Mouse (Mus musculus): ENCODE results near the gene Ercc2.

Gene Ercc2

GRCm38 (mm10) chr7:19405417-19405816 lies 23.6 kb downstream of the Ercc2 start:
- DNase-seq (ENCODE audit: low read depth, low spot score): no peak

GRCm38 (mm10) chr7:19409753-19410152 lies 27.9 kb downstream of the Ercc2 start:
- DNase-seq (ENCODE audit: low read depth, low spot score): no peak

GRCm38 (mm10) chr7:19410766-19411344 lies 29.0 kb downstream of the Ercc2 start:
- no peak for DNase-seq (ENCODE audit: low read depth, low spot score)

- no peak for DNase-seq (ENCODE audit: low read depth, low spot score)
These were observed 30.0 kb downstream of the Ercc2 start for GRCm38 (mm10) chr7:19411783-19412182.

- no peak for DNase-seq (ENCODE audit: low read depth, low spot score)
These were observed 31.7 kb downstream of the Ercc2 start for GRCm38 (mm10) chr7:19413525-19413924.

- DNase-seq (ENCODE audit: low read depth, low spot score): no peak
These were observed 34.8 kb downstream of the Ercc2 start for GRCm38 (mm10) chr7:19416590-19416989.

- DNase-seq (ENCODE audit: low read depth, low spot score): no peak
These were observed 38.3 kb downstream of the Ercc2 start for GRCm38 (mm10) chr7:19420121-19420520.

GRCm38 (mm10) chr7:19420821-19421636 lies 39.2 kb downstream of the Ercc2 start:
- peak; percentile 74 for DNase-seq (ENCODE audit: low read depth, low spot score)

DNA sequence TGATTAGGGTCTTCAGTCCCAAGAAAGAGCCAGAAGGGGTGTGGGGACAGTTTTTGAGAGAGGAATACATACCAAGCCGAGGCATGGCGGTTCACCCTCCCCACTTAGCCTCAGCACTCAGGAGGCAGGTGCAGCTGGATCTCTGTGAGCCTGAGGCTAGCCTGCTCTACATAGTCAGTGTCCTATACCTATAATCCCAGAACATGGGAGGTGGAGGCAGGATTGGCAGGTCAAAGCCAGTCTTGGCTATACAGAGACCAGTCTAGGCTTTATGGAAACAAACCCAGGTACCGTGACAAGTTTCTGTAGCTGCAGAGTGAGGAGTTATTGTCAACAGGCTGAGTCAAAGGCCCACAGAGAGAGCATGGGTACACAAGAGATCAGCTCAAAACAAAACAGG lies 41.3 kb downstream of the Ercc2 start:
- no peak for DNase-seq (ENCODE audit: low read depth, low spot score)

DNA sequence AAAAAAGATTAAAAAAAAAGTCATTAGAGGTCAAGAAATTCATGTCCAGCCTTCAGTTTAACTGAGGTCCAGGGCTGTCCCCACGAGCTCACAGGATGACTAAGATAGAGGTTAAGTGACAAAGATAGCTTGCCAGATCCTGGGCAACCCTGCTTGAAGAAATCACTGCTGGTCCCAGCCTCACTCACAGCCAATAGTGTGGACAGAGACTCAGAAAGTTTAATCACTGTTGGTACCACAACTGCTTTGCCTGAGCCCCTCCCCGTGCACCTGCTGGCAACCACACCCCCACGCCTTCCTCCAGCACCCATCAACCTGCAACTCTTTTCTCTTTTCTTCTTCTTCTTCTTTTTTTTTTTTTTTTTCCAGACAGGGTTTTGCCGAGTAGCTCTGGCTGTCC lies 42.2 kb downstream of the Ercc2 start:
- no peak for DNase-seq (ENCODE audit: low read depth, low spot score)

DNA sequence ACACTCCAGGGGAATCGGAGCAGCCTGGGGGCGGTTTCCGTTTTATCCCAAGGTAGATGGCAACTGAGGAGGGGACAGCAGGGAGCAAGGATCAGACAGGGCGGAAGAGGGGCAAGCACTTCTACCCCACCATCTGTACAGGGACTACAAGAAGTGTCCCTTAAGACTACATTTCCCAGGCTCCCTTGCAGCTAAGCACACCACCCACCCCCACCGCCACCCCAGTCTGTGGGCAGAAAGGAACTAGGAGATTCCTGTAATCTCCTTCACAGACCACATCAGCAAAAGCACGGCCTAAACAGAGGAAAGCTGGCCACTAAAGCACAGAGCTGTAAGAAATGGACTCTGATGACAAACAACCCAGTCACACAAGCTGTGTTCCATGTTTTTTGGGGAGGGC lies 44.5 kb downstream of the Ercc2 start:
- no peak for DNase-seq (ENCODE audit: low read depth, low spot score)

DNA sequence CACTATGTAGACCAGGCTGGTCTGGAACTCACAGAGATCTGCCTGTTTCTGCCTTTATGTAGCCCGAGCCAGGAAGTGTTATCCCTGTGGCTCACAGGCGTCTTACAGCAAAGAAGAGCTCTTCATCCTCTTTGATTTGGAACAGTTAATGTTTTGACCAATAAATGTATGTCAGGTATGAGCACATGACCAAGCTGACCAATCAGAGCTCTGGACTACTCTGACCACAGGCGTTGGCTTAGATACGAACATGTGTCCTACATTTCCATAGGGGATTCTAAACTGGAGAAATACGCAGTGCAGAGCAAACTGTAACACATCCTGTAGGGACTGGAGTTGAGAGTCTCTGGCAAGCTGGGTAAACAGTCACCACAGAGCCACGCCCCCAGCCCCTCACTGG lies 45.1 kb downstream of the Ercc2 start:
- DNase-seq (ENCODE audit: low read depth, low spot score): no peak

GRCm38 (mm10) chr7:19427999-19428650 lies 46.3 kb downstream of the Ercc2 start:
- DNase-seq (ENCODE audit: low read depth, low spot score): no peak

DNA sequence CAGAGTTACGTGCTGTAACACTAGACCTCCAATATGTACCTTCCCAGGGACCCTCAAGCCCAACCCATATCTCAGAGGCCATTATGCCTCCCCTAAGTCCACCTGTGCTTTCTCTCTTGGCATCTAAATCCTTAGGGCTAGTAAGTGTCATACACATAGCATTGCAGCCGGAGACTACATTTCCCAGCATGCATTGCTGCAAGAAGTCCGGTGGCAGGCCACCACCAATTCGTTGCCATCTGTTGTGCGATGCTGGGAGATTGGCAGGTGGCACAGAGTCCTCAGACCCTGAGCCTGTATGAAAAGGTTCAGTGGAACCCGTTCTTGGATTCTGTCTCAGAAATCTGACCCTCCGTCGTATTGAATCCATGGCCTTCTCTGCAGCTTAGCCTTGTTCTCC lies 47.9 kb downstream of the Ercc2 start:
- DNase-seq (ENCODE audit: low read depth, low spot score): no peak

GRCm38 (mm10) chr7:19430402-19430801 lies 48.6 kb downstream of the Ercc2 start:
- DNase-seq (ENCODE audit: low read depth, low spot score): no peak

DNA sequence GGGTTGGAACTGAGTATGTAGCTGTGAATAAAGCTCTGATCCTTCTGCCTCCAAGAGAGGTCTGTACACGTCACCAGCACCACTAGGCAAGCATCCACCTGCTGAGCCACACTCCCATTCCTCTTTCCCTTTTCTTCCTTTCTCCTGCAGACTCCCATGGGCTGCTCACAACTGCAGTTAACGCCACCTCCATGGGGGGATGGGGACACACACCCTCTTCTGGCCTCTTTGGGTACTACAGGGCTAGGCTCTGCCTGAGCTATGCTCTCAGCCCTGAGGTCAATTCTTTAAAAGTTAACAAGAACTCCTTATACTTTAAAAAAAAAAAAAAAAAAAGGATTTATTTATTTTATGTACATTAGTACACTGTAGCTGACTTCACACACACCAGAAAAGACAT lies 50.7 kb downstream of the Ercc2 start:
- DNase-seq (ENCODE audit: low read depth, low spot score): no peak

DNA sequence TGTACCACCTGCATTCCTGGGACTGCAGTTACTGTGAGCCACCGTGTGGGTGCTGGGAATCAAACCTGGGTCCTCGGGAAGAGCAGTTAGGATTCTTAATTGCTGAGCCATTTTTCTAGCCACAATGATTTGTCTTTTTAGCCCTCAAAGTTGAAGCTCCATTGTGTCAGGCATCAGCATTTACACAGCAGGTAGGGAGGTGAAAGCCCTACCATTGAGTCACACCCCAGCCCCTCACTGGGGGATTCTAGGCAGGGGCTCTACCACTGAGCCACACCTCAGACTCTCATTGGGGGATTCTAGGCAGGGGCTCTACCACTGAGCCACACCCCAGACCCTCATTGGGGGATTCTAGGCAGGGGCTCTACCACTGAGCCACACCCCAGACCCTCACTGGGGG lies 54.5 kb downstream of the Ercc2 start:
- no peak for DNase-seq (ENCODE audit: low read depth, low spot score)

DNA sequence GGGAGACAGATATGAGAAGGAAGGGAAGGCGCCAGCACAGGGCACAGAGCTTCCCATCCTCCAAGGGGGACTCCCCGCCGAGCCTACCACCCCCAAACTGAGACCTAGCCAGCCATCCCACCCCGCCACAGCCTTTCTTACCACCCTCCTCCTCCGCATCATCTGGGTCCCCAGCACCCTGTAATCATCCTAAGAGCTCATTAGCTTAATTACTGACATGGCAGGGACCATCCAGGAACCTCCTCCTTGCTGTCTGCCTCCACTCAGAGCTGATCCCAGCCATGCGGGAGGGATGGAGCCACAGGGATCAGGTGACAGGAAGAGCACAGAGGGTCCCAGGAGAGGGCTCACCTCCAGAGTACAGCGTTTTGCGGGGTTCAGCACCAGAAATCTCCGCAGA lies 55.2 kb downstream of the Ercc2 start:
- DNase-seq (ENCODE audit: low read depth, low spot score): no peak

DNA sequence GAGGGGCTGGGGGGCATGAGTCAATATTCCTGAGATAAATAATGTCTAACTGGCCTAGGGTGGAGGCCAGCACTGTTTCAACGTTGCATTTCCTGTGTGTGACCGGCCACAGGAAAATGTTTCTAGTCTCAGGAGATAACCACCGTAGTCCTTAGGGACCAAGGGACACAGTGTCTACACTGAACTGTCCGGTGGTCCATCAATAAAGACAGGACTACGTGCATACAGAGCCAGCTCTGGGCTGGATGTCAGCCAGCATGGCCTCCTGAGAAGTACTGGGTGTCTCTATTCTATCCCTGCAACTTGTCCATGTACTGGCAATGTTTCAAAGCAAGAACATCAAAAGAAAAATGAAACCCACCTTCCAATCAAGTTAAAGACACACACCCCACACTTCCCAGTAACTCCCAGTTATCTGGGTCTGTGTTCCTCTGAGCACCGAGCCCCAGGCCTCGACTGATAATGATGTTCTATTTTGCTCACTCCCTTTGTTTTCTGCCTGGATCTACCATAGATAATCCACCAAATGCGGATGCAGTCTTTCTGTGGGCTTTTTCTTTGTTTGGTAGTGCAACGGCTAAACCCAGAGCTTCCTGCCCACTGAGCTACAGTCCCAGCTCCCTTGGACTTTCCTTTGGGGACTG lies 59.8 kb downstream of the Ercc2 start:
- DNase-seq (ENCODE audit: low read depth, low spot score): no peak

- no peak for DNase-seq (ENCODE audit: low read depth, low spot score)
These were observed 61.5 kb downstream of the Ercc2 start for GRCm38 (mm10) chr7:19443344-19443743.

- DNase-seq (ENCODE audit: low read depth, low spot score): no peak
These were observed 63.0 kb downstream of the Ercc2 start for GRCm38 (mm10) chr7:19444801-19445200.

Data from WW6 (cell line).